Mouse (Mus musculus) limb, embryonic 10.5 days (tissue): ENCODE results near the gene Cracr2a. TPM values are rescaled to one million over a fixed set of nuclear protein-coding genes. Genes with fewer than 3 reads are reported as not detected.

Experiments
- DNase-seq: peaks from one replicate; pipeline ENCODE4 v3.0.0-alpha.2; 2017; ENCODE audit warnings: low spot score
- H3K27ac ChIP-seq: fragments of 300-500 bp; sonication (generic); 2 replicates; pipeline ENCODE4 v1.5.1; 2016; ENCODE audit warnings: mild to moderate bottlenecking
- H3K27me3 ChIP-seq: fragments of 300-500 bp; sonication (generic); 2 replicates; pipeline ENCODE4 v1.6.1; 2016; ENCODE audit warnings: low read depth, mild to moderate bottlenecking; ENCODE audit not compliant: poor library complexity, severe bottlenecking
- H3K36me3 ChIP-seq: fragments of 300-500 bp; sonication (generic); 2 replicates; pipeline ENCODE4 v1.6.1; 2016; ENCODE audit warnings: mild to moderate bottlenecking, moderate library complexity
- H3K4me1 ChIP-seq: fragments of 300-500 bp; sonication (generic); 2 replicates; pipeline ENCODE4 v1.6.1; 2016
- H3K4me3 ChIP-seq: fragments of 300-500 bp; sonication (generic); 2 replicates; pipeline ENCODE4 v1.5.1; 2016; ENCODE audit warnings: mild to moderate bottlenecking, moderate library complexity
- H3K9me3 ChIP-seq: fragments of 300-500 bp; sonication (generic); replicated peaks from 2 replicates; pipeline ENCODE4 v1.6.1; 2016; ENCODE audit warnings: mild to moderate bottlenecking
- WGBS: fragments of 180-500 bp; shearing (Covaris S2); methylation state at CpG from one replicate; pipeline ENCODE4 v1.1.7; 2016; 5-methylcytosine and 5-hydroxymethylcytosine counted together
- polyA plus RNA-seq: library from polyadenylated mRNA; unstranded; fragments of >200 nt; fragmentation: Nextera tagmentation; extraction: Ambion mirVana; gene quantifications from 2 replicates; pipeline ENCODE4 v1.2.1, GENCODE M21; 2016

Gene Cracr2a
- polyA plus RNA-seq, 1 experiment from 2014 or later: 2.1 TPM

DNA sequence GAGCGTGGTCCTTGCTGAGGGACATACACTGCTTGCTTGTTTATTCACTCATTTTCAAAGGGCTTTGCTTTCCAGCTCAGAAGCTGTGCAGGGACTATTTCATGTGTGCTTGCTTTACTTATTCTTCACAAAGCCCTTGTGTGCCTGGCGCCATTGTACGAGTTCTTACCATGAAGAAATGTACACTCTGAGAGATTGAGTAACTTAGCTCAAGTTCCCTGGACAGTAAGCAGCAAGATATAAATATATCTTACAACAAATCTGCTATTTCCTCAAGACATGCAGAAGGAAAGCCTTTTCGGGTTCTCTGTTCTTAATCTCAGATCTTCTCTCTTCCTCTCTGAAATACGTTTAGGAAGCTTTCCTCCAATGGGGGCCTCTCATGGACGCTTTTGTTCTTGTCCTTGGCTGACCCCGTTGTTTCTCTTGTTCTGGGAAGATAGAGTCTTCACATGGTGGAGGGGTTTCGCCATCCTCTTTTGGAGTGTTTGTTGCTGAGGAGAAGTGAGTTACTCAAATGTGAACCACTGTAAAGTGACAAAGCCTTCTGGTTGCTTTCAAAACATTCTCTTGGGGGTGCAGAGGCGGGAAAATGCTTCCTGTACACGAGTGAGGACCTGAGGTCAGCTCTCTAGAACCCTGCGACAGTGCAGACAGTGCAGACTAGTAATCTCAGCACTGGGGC is 12.8 kb downstream of the Cracr2a start:
- Histone ChIP-seq H3K27me3 (no peaks in the 10 kb centered on the region; the same call in 1 of the 2 replicates), H3K9me3 (no peaks in the 10 kb centered on the region), H3K27ac (peak overlapping the region; percentile 42; the same call in 1 of the 2 replicates), H3K4me3 (no peak overlapping the region), H3K4me1 (peaks cover 58% of the 10 kb centered on the region), H3K36me3 (no peaks in the 10 kb centered on the region)
- DNase-seq: no peak
- WGBS: 80% methylated on average over 11 of the region's 11 CpGs

DNA sequence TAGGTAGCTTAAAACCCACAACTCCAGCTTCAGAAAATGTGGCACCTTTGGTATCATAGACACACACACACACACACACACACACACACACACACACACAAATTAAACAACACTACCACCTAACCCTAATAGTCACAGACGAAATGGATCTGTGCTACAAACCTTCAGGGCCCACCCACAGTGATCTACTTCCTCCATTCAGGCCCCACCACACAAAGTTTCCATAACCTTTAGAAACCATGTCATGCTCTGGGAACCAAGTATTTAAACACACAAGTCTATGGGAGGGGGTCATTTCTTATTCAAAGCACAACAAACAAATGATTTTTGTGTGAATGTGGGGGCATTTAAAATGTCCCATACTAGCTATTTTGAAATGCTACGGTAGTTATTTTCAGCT is 14.1 kb downstream of the Cracr2a start:
- WGBS: 82% methylated on average over 2 of the region's 2 CpGs
- Histone ChIP-seq H3K27me3 (no peaks in the 10 kb centered on the region; the same call in 1 of the 2 replicates), H3K36me3 (no peaks in the 10 kb centered on the region), H3K27ac (no peak overlapping the region), H3K4me1 (peaks cover 63% of the 10 kb centered on the region), H3K4me3 (no peak overlapping the region), H3K9me3 (no peaks in the 10 kb centered on the region)
- DNase-seq: no peak

DNA sequence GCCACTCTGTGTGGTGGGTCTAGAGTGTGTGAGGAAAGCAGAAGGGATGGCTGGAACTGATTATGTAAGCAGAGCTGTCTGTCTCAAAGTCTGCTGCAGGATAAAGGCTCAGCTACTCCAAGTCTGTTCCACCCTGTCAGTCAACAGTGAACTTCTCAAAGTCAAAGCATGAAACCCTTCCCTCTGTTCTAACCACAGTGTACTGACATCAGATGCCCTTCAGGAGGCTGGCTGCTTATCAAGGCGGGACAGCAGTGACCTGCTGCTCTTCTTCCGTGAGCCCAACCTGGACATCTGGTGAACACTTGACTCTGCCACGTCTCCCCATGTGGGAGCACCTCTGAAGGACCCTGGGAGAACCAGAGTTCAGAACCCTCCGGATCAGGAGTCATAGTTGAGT is 16.6 kb downstream of the Cracr2a start:
- H3K36me3 ChIP-seq: no peaks in the 10 kb centered on the region
- no peak overlapping the region for H3K4me3 ChIP-seq
- peaks cover 50% of the 10 kb centered on the region for H3K4me1 ChIP-seq
- no peaks in the 10 kb centered on the region; the same call in 1 of the 2 replicates for H3K27me3 ChIP-seq
- DNase-seq: no peak
- no peak overlapping the region for H3K27ac ChIP-seq
- no peaks in the 10 kb centered on the region for H3K9me3 ChIP-seq
- WGBS: 60% methylated on average over 4 of the region's 4 CpGs

- H3K27ac ChIP-seq: no peak overlapping the region
- H3K4me3 ChIP-seq: no peak overlapping the region
- H3K27me3 ChIP-seq: no peaks in the 10 kb centered on the region; the same call in 1 of the 2 replicates
- H3K36me3 ChIP-seq: no peaks in the 10 kb centered on the region
- no peak for DNase-seq
- H3K9me3 ChIP-seq: no peaks in the 10 kb centered on the region
- H3K4me1 ChIP-seq: peaks cover 50% of the 10 kb centered on the region
- WGBS: 59% methylated on average over 7 of the region's 7 CpGs
Measured at GRCm38 (mm10) chr6:127578316-127578715, 17.2 kb downstream of the Cracr2a start.

DNA sequence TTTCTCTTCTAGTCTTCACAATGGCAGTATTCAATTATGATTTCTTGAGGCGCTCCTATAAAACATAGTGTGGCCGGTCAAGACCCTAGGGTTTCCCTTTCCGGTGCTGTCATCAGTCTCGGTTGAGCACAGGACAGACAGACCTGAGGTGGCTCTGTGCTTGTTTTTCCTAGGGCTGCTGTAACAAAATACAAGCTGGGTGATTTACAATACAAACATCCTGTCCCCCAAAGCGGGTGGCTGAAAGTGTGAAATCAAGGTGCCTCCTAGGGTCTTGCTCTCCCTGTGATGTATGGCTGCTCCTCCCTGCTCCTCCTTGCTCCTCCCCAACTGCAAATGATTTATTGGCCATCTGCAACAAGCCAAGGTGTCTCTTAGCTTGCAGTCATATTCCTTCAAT is 17.7 kb downstream of the Cracr2a start:
- Histone ChIP-seq H3K4me1 (peaks cover 47% of the 10 kb centered on the region), H3K27ac (no peak overlapping the region), H3K4me3 (no peak overlapping the region), H3K9me3 (no peaks in the 10 kb centered on the region), H3K27me3 (no peaks in the 10 kb centered on the region; the same call in 1 of the 2 replicates), H3K36me3 (no peaks in the 10 kb centered on the region)
- 31% methylated on average over 5 of the region's 5 CpGs for WGBS
- no peak for DNase-seq

DNA sequence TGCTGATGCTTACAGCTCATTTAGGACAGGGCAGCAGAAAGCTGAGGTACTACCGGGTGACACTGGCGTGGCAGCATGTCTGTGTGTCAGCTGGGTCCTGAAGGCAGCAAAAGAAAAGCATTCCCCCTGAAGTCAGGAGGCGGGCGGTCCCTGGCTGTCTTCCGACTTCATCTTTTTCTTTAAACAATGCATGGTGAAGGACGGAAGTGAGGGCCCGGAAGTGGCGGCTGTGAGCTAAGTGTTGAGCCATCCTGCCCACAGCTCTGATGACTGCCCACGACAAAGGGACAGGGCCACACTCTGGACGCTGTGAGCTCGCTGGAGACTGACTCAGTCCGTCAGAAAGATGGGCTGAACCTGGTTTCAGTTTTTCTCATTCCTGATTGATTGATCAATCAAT is 20.8 kb downstream of the Cracr2a start:
- DNase-seq: no peak
- peak overlapping the region; percentile 77 for H3K27ac ChIP-seq
- H3K4me1 ChIP-seq: peaks cover 47% of the 10 kb centered on the region
- WGBS: 47% methylated on average over 12 of the region's 12 CpGs
- no peaks in the 10 kb centered on the region for H3K36me3 ChIP-seq
- H3K4me3 ChIP-seq: peak overlapping the region; percentile 36
- no peaks in the 10 kb centered on the region for H3K9me3 ChIP-seq
- H3K27me3 ChIP-seq: peaks cover 3% of the 10 kb centered on the region; the same call in 1 of the 2 replicates

GRCm38 (mm10) chr6:127582391-127583176 is 21.4 kb downstream of the Cracr2a start:
- Histone ChIP-seq H3K4me3 (peak overlapping the region; percentile 36), H3K27me3 (peaks cover 3% of the 10 kb centered on the region; the same call in 1 of the 2 replicates), H3K27ac (peak overlapping the region; percentile 77), H3K9me3 (no peaks in the 10 kb centered on the region), H3K4me1 (peaks cover 47% of the 10 kb centered on the region), H3K36me3 (no peaks in the 10 kb centered on the region)
- peak; percentile 90 for DNase-seq
- 5% methylated on average over 15 of the region's 15 CpGs for WGBS

DNA sequence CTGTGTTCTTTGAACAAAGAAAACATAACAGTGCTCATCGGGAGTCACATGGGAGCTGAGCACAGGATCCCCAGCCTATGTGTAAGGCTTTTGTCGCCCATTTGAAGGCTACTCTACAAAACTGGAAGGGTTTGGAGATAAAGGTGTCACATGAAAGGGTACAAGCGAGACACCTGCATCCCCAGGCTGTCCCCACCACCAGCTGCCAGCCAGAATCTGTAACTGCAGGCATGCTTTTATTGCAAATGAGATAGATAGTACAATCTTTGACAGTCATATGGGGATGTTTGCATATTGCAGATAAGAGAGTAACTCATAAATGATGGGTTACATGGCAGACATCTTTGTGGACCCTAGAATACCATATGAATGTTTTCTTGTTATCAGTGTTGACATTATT is 30.3 kb downstream of the Cracr2a start:
- H3K9me3 ChIP-seq: no peaks in the 10 kb centered on the region
- no peaks in the 10 kb centered on the region for H3K36me3 ChIP-seq
- H3K27me3 ChIP-seq: peaks cover 20% of the 10 kb centered on the region
- no peak overlapping the region for H3K27ac ChIP-seq
- H3K4me3 ChIP-seq: no peak overlapping the region
- no peak for DNase-seq
- 82% methylated on average over 3 of the region's 3 CpGs for WGBS
- H3K4me1 ChIP-seq: peaks cover 13% of the 10 kb centered on the region; the same call in 1 of the 2 replicates

GRCm38 (mm10) chr6:127593487-127593886 is 32.3 kb downstream of the Cracr2a start:
- Histone ChIP-seq H3K4me3 (no peak overlapping the region), H3K36me3 (no peaks in the 10 kb centered on the region), H3K9me3 (no peaks in the 10 kb centered on the region), H3K27ac (no peak overlapping the region), H3K4me1 (peaks cover 13% of the 10 kb centered on the region; the same call in 1 of the 2 replicates), H3K27me3 (peaks cover 20% of the 10 kb centered on the region)
- DNase-seq: no peak
- WGBS: 69% methylated on average over 4 of the region's 4 CpGs

- 30% methylated on average over 6 of the region's 6 CpGs for WGBS
- H3K4me1 ChIP-seq: peaks cover 12% of the 10 kb centered on the region
- H3K4me3 ChIP-seq: no peak overlapping the region
- no peak for DNase-seq
- peaks cover 4% of the 10 kb centered on the region; the same call in 1 of the 2 replicates for H3K27me3 ChIP-seq
- H3K9me3 ChIP-seq: no peaks in the 10 kb centered on the region
- no peak overlapping the region for H3K27ac ChIP-seq
- H3K36me3 ChIP-seq: peaks cover 2% of the 10 kb centered on the region; the same call in 1 of the 2 replicates
Measured at GRCm38 (mm10) chr6:127599280-127599679, 38.1 kb downstream of the Cracr2a start.

- H3K4me1 ChIP-seq: peaks cover 18% of the 10 kb centered on the region
- no peaks in the 10 kb centered on the region for H3K9me3 ChIP-seq
- H3K27me3 ChIP-seq: peaks cover 4% of the 10 kb centered on the region; the same call in 1 of the 2 replicates
- DNase-seq: peak; percentile 51
- peak overlapping the region; percentile 46 for H3K27ac ChIP-seq
- H3K4me3 ChIP-seq: 0 out of 2 replicates have a peak overlapping the region, but pooled peaks have one; percentile 1
- H3K36me3 ChIP-seq: peaks cover 2% of the 10 kb centered on the region; the same call in 1 of the 2 replicates
- WGBS: 55% methylated on average over 15 of the region's 15 CpGs
Measured at GRCm38 (mm10) chr6:127605067-127606025, 44.2 kb downstream of the Cracr2a start.

DNA sequence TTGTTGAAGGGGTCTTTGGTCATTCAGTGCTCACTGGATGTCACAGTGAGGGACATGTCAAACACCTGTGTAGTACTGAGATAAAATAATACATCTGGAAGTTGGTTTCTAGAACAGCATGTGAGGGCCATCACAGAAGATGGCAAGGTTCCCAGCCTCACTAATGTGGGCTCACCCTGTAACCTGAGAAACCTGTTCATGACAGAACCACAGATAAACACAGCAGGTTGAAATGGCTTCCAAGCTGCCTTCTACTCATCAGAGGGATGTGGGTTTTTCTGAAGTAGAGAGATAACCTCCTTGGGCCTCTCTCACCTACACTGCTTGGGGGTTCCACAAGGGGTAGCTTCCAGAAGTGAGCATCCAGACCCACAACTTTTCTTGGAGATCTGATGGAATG is 48.5 kb downstream of the Cracr2a start:
- no peak for DNase-seq
- Histone ChIP-seq H3K27me3 (no peaks in the 10 kb centered on the region; the same call in 1 of the 2 replicates), H3K4me1 (peaks cover 28% of the 10 kb centered on the region)

More for the DNA sequence above, 48.5 kb downstream of the Cracr2a start:
- H3K4me3 ChIP-seq: no peak overlapping the region
- no peaks in the 10 kb centered on the region for H3K36me3 ChIP-seq
- H3K9me3 ChIP-seq: no peaks in the 10 kb centered on the region
- H3K27ac ChIP-seq: no peak overlapping the region
